Mouse (Mus musculus) lung, embryonic 16.5 days (tissue): Measurements from ENCODE around the gene Trappc3. TPM values are rescaled to one million over a fixed set of nuclear protein-coding genes. Genes with fewer than 3 reads are reported as not detected.

Source experiments
- ATAC-seq: fragments of 200-750 bp; cut with Nextera tagmentation; 2 replicates; pipeline ENCODE4 v1.8.0; 2017; ENCODE audit warnings: low read depth, mild to moderate bottlenecking, moderate library complexity
- H3K27ac ChIP-seq: fragments of 300-500 bp; sonication (generic); 2 replicates; pipeline ENCODE4 v1.5.1; 2014; ENCODE audit warnings: mild to moderate bottlenecking, control low read depth, low read length
- H3K27me3 ChIP-seq: fragments of 300-500 bp; sonication (generic); 2 replicates; pipeline ENCODE4 v1.6.1; 2014; ENCODE audit warnings: low read depth, low read length, mixed read lengths; ENCODE audit not compliant: control insufficient read depth, insufficient read depth
- H3K36me3 ChIP-seq: fragments of 300-500 bp; sonication (generic); 2 replicates; pipeline ENCODE4 v1.6.1; 2014; ENCODE audit warnings: low read length; ENCODE audit not compliant: control insufficient read depth, insufficient read depth
- H3K4me1 ChIP-seq: fragments of 300-500 bp; sonication (generic); replicated peaks from 2 replicates; pipeline ENCODE4 v1.6.1; 2014; ENCODE audit warnings: low read length, mixed read lengths; ENCODE audit not compliant: control insufficient read depth, insufficient read depth
- H3K4me2 ChIP-seq: fragments of 300-500 bp; sonication (generic); 2 replicates; pipeline ENCODE4 v1.6.1; 2014; ENCODE audit warnings: low read depth, low read length, control low read depth
- H3K4me3 ChIP-seq: fragments of 300-500 bp; sonication (generic); 2 replicates; pipeline ENCODE4 v1.5.1; 2014; ENCODE audit warnings: mild to moderate bottlenecking, low read length, control low read depth
- H3K9ac ChIP-seq: fragments of 300-500 bp; sonication (generic); 2 replicates; pipeline ENCODE4 v1.6.1; 2014; ENCODE audit warnings: low read length, control low read depth
- H3K9me3 ChIP-seq: fragments of 300-500 bp; sonication (generic); 2 replicates; pipeline ENCODE4 v1.6.1; 2016; ENCODE audit warnings: low read length; ENCODE audit not compliant: control insufficient read depth
- WGBS: fragments of 180-500 bp; shearing (Covaris S2); extraction: QIAGEN DNeasy Blood & Tissue Kit; methylation state at CpG from one replicate; pipeline ENCODE4 v1.1.7; 2014; 5-methylcytosine and 5-hydroxymethylcytosine counted together
- polyA plus RNA-seq: library from polyadenylated mRNA; unstranded; fragments of >200 nt; fragmentation: Nextera tagmentation; extraction: Ambion mirVana; gene quantifications from 2 replicates; pipeline ENCODE4 v1.2.1, GENCODE M21; 2015

Gene Trappc3
- polyA plus RNA-seq, 1 experiment from 2014 or later = 101 TPM

GRCm38 (mm10) chr4:126269292-126269691 is 7.2 kb downstream of the Trappc3 start:
- no peaks in the 10 kb centered on the region for H3K9me3 ChIP-seq
- peaks cover 9% of the 10 kb centered on the region for H3K36me3 ChIP-seq
- no peak overlapping the region for H3K27ac ChIP-seq
- H3K4me1 ChIP-seq = no peaks in the 10 kb centered on the region
- WGBS = 71% methylated on average over 3 of the region's 3 CpGs
- H3K27me3 ChIP-seq = no peaks in the 10 kb centered on the region
- no peak for ATAC-seq
- H3K4me3 ChIP-seq = no peak overlapping the region
- H3K9ac ChIP-seq = no peak overlapping the region
- no peak overlapping the region for H3K4me2 ChIP-seq

GRCm38 (mm10) chr4:126273753-126274152 is 11.6 kb downstream of the Trappc3 start:
- Histone ChIP-seq H3K27ac (no peak overlapping the region), H3K27me3 (no peaks in the 10 kb centered on the region), H3K4me2 (no peak overlapping the region), H3K36me3 (peaks cover 9% of the 10 kb centered on the region), H3K4me3 (no peak overlapping the region), H3K4me1 (no peaks in the 10 kb centered on the region; the same call in 1 of the 2 replicates), H3K9ac (no peak overlapping the region), H3K9me3 (no peaks in the 10 kb centered on the region)
- WGBS = 81% methylated on average over 13 of the region's 13 CpGs
- no peak for ATAC-seq

- WGBS = 84% methylated on average over 4 of the region's 4 CpGs
- Histone ChIP-seq H3K36me3 (peaks cover 9% of the 10 kb centered on the region), H3K4me3 (no peak overlapping the region), H3K4me2 (no peak overlapping the region), H3K9ac (no peak overlapping the region), H3K27me3 (no peaks in the 10 kb centered on the region), H3K27ac (no peak overlapping the region), H3K4me1 (no peaks in the 10 kb centered on the region; the same call in 1 of the 2 replicates), H3K9me3 (no peaks in the 10 kb centered on the region)
- no peak for ATAC-seq
Measured at GRCm38 (mm10) chr4:126275081-126275480, 13.0 kb downstream of the Trappc3 start.

DNA sequence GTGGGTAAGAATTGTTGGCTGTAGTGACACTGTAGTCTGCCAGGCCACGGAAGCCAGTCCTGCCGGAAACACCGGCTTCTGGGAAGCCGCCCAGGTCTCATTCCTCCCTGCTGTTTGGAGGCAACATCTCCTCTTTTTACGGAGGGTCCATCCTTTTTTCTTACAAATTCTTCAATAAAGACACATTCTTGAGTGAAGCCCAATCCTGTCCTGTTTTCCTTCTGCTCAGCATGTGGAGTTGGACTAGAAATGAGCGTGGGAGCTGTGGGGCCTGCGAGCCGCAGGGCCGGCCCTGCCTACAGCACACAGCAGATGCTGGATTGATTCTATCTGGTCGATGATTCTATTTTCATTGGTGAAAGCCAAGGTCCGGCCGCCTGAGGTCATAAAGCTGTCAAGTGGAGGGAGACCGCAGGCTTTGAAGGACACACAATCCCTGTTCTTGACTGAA is 13.6 kb downstream of the Trappc3 start:
- Histone ChIP-seq H3K4me3 (no peak overlapping the region), H3K9ac (no peak overlapping the region), H3K27me3 (no peaks in the 10 kb centered on the region), H3K36me3 (peaks cover 9% of the 10 kb centered on the region), H3K4me2 (no peak overlapping the region), H3K4me1 (no peaks in the 10 kb centered on the region; the same call in 1 of the 2 replicates), H3K27ac (no peak overlapping the region), H3K9me3 (no peaks in the 10 kb centered on the region)
- WGBS = 81% methylated on average over 13 of the region's 13 CpGs
- no peak for ATAC-seq

DNA sequence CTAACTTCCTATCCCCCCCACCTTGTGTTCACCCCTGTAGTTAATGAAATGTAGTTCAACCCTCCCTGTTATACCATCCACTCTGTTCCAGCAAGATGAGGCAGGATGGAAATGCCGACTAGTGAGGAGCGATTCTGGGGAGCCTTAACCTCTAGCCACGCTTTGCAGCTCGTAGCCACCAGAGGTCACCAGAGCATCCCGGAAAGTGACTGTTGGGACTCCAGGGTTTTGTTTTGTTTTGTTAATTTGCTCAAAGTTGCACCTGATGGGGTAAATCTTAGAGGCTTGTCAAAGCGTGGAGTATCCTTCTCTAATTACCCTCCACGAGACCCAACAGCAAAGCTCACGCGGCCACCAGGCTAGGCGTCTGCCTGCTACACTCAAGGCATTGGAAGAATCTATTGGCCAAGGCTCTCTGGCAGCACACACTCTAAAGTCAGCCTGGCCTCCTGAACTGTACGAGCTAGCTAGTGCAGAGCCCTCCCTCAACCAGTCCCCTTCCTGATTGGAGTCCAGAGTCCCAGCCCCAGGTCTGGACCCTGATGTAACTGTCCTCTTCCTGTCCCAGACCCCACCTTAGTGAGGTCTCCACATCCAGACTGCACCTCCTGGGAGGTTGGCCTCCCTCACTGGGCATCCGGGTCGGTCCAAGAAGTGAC is 15.9 kb downstream of the Trappc3 start:
- no peaks in the 10 kb centered on the region for H3K9me3 ChIP-seq
- no peaks in the 10 kb centered on the region for H3K27me3 ChIP-seq
- peak; percentile 66 for ATAC-seq
- 10% methylated on average over 13 of the region's 13 CpGs for WGBS
- H3K9ac ChIP-seq = no peak overlapping the region
- peaks cover 9% of the 10 kb centered on the region for H3K36me3 ChIP-seq
- no peak overlapping the region for H3K4me3 ChIP-seq
- no peak overlapping the region for H3K27ac ChIP-seq
- H3K4me1 ChIP-seq = no peaks in the 10 kb centered on the region; the same call in 1 of the 2 replicates
- H3K4me2 ChIP-seq = peak overlapping the region; percentile 15; the same call in 1 of the 2 replicates

DNA sequence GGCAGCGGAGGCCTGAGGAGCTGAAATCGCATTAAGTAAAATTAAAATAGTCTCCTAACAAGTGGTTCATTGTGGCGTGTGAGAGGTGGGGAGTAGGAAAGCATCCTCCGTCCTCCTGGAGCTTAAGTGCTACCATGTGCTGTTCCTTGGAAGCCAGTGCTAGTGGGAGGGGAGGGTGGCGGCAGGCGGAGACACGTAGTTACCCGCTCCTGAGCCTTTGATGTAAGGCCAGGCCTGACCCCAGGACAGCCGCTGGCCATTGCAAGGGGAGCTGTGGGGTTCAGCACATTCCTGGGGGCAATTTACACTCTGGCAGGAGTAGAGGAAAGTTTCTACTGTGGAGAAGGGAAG is 16.4 kb downstream of the Trappc3 start:
- no peaks in the 10 kb centered on the region; the same call in 1 of the 2 replicates for H3K4me1 ChIP-seq
- H3K4me2 ChIP-seq = no peak overlapping the region
- H3K9ac ChIP-seq = no peak overlapping the region
- 39% methylated on average over 9 of the region's 9 CpGs for WGBS
- H3K4me3 ChIP-seq = no peak overlapping the region
- no peaks in the 10 kb centered on the region for H3K9me3 ChIP-seq
- no peak overlapping the region for H3K27ac ChIP-seq
- no peaks in the 10 kb centered on the region for H3K27me3 ChIP-seq
- H3K36me3 ChIP-seq = peaks cover 7% of the 10 kb centered on the region
- no peak for ATAC-seq

DNA sequence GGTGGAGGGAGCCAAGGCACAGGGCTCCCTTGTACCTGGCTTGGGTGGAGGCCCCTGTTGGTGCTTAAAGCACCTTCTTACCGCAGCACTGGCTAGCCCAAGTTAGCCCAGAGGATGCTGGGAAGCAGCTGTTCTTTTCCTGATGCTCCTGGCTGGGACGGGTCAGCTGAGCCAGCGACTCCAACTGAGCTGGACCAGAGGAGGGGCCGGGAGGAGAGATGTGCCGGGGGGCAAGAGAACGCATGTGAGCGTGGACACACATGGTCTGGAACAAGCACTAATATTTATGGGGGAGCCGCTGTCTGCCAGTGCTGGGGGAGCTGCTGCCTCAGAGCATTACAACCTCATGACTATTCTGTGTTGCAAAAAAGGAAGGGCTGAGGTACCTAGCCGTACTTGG is 16.8 kb downstream of the Trappc3 start:
- no peak for ATAC-seq
- no peak overlapping the region for H3K4me2 ChIP-seq

DNA sequence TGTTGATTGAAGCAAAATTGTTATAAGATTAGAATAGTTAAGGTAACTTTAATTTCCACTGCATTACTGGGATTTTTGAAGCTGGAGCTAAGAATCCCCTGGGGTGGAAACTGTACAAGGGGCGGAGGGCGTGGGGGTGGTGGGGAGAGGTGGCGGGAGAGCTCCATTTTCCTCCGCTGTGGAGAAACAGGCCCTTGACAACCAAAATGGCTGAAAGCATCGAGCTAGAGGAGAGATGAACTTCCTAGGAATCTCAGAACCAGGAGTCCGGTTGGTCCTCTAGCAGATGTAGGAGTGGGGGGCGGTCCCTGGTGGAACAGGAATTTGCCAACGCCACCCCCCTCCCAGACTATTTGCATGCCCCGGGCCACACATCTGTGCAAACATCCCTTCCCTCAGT is 19.6 kb downstream of the Trappc3 start:
- H3K9ac ChIP-seq = no peak overlapping the region
- peaks cover 2% of the 10 kb centered on the region; the same call in 1 of the 2 replicates for H3K9me3 ChIP-seq
- WGBS = 55% methylated on average over 9 of the region's 9 CpGs
- no peak for ATAC-seq
- no peak overlapping the region for H3K4me3 ChIP-seq
- H3K27ac ChIP-seq = no peak overlapping the region
- H3K27me3 ChIP-seq = peaks cover 12% of the 10 kb centered on the region
- H3K4me2 ChIP-seq = no peak overlapping the region
- H3K4me1 ChIP-seq = peaks cover 4% of the 10 kb centered on the region
- no peaks in the 10 kb centered on the region for H3K36me3 ChIP-seq

More for the DNA sequence above, 16.8 kb downstream of the Trappc3 start:
- Histone ChIP-seq H3K27me3 (no peaks in the 10 kb centered on the region), H3K36me3 (peaks cover 2% of the 10 kb centered on the region), H3K4me1 (no peaks in the 10 kb centered on the region; the same call in 1 of the 2 replicates), H3K4me3 (no peak overlapping the region), H3K27ac (no peak overlapping the region), H3K9me3 (no peaks in the 10 kb centered on the region), H3K9ac (no peak overlapping the region)
- 65% methylated on average over 9 of the region's 9 CpGs for WGBS

DNA sequence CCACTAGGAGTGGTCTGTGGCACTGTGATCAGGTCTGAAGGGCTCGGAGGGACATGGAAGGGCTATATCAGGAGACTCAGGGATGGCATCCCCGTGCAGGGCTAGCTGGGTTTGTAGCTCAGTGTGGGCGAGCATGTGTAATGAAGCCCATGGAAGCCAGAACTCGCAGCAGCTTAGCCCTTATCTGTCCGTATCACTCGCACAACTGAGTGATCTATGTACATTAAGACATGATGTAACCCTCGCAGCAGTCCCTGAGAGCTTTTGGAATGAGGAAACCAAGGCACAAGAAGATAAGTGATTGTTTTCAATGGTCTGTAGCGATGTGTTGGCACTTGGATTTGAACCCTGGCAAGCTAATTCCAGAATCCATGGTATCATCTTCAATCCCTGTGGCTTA is 21.5 kb downstream of the Trappc3 start:
- Histone ChIP-seq H3K9ac (no peak overlapping the region), H3K27ac (no peak overlapping the region), H3K4me3 (no peak overlapping the region), H3K4me1 (peaks cover 8% of the 10 kb centered on the region; the same call in 1 of the 2 replicates), H3K36me3 (no peaks in the 10 kb centered on the region), H3K27me3 (peaks cover 26% of the 10 kb centered on the region), H3K4me2 (no peak overlapping the region), H3K9me3 (peaks cover 2% of the 10 kb centered on the region; the same call in 1 of the 2 replicates)
- ATAC-seq = no peak
- 74% methylated on average over 8 of the region's 8 CpGs for WGBS
